Mouse (Mus musculus): ENCODE results near the gene Csf1. TPM values are rescaled to one million over a fixed set of nuclear protein-coding genes. Genes with fewer than 3 reads are reported as not detected.

The Csf1 gene
- 10 to 100 TPM; 10.6 to 11.6 TPM for total RNA-seq (2021)

GRCm38 (mm10) chr3:107759929-107760581, at the start of gene Csf1:
TSS of gene Csf1 (minus strand) at chr3:107760469.
- DNase-seq: peak; percentile 81
- intact Hi-C loops (cut with DNase I): loop anchor here (5.0 kb wide), 1 partner anchor 63 kb away; the partner anchor contains the start of gene Ahcyl1

- intact Hi-C loops (cut with DNase I): no loop called here
- DNase-seq: no peak
Observed at GRCm38 (mm10) chr3:107808013-107808750, 47.9 kb upstream of the Csf1 start.

DNA sequence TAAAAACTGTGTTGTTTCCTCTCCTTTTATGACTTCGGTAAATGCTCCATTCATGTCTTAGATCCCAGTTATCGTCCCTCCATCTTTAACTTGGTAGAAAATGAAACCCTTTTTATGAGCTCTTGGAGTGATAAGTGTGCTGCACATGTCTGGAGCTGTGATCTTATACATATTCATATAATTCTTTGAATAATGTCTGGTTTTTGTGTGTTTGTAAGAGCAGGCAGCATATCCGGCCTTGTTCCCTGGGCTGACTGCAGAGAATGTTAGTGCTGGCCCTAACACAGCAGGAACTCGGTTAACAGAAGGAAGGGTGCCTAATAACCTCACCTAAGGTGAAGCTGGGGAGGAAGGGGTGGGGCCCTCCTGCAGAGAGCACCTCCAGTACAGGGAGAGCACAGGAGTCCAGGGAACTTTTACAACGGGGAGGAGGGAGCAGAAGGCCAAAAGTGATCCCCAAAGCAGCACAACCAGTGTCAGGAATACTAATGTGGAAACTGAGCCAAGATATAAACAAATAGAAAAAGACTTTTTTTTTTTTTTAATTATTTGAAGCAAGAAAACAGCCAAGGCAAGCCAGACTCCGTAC, 47.2 kb upstream of the Csf1 start:
- DNase-seq: no peak
- intact Hi-C loops (cut with DNase I): no loop called here

DNA sequence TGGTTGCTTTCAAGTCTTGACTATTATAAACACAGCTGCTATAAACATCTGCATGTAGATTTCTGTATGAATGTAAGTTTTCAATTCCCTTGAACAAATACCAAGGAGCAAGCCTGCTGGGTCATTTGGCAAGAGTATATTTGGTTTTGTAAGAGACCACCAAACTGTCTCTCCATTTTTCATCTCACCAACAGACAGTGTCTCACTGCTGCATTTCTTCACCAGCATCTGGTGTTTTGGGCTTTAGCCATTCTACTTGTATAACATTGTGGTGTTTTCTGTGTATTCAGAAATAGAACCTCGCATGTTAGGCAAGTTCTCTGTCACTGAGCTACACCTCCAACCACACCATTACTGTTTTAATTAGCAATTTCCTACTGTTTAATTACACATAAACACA, 46.6 kb upstream of the Csf1 start:
- DNase-seq: no peak
- intact Hi-C loops (cut with DNase I): no loop called here

DNA sequence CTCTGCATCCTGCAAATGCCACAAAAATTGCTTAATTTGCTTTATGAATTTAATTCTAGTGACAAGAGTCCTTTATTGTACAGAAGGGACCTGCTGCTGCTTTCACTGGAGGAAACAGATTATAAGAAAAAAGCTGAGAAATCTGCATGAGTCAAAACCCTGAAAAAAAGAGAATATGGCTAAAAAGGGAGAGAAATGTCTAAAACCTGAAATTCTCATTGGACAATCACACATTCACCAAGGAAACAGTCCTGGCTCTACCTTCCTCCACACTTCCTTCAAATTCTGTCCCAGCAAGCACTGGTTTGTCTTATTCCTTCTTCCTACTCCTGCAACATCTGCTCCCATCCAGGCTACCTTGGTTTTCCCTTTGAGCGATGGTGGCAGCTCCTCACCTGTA, 44.5 kb upstream of the Csf1 start:
- DNase-seq: no peak
- intact Hi-C loops (cut with DNase I): no loop called here

DNA sequence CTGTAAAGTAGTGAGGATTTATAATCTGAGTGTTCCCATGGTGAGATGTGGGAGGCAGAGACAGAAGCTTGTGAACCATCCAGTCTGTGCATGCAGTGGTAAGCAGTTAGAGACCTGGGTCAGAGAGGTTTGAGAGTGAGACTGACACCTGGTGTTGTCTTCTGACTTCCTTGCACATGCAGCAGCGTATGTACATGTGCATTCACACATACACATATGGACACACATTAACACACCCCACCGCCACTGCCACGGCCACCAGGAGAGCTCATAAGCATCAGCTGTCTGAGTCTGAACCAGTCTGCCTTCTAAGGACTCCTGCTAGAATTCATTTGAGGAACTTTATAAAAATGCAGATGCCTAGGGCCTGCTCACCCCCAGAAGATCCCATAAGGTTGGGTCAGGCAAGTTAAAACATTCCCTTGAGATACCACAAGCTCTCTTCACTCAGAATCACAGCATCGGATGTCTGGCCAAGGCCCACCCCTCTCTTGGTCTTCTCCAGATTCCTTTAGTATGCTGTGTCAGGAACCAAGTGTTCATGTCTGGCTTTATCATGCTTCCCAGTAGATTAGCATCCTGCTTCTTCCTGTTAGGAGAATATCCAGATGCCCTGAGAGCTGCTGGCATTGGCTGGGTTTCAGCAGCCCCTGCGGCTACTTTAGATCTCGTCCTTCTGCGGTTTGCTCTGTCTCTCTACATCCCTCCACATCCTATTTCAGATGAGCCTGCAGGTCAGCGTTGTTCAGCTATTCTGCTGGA, 42.1 kb upstream of the Csf1 start:
- intact Hi-C loops (cut with DNase I): no loop called here
- DNase-seq: no peak

DNA sequence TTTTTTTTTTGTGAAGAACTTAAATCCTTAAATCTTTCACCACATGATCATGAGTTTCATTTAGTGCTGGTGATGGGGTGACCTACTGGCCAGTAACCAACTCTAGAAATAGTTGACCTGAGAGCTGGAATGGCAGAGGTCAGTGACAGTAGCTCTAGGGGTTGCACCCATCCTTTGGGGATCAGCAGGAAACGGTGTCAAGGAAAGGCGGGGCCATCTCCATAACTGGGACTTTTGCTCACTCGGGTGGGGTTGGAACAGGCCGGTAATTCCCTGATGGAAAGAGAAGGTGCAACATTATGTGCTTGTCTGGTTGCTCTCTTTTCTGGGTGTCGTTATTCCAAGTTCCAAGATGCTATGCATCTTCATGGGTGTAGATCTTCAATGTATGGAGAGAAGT, 38.7 kb upstream of the Csf1 start:
- intact Hi-C loops (cut with DNase I): no loop called here
- DNase-seq: no peak

- intact Hi-C loops (cut with DNase I): no loop called here
- DNase-seq: no peak
Observed at GRCm38 (mm10) chr3:107796191-107796983, 36.1 kb upstream of the Csf1 start.

GRCm38 (mm10) chr3:107794890-107795289, 34.6 kb upstream of the Csf1 start:
- intact Hi-C loops (cut with DNase I): no loop called here
- DNase-seq: no peak

DNA sequence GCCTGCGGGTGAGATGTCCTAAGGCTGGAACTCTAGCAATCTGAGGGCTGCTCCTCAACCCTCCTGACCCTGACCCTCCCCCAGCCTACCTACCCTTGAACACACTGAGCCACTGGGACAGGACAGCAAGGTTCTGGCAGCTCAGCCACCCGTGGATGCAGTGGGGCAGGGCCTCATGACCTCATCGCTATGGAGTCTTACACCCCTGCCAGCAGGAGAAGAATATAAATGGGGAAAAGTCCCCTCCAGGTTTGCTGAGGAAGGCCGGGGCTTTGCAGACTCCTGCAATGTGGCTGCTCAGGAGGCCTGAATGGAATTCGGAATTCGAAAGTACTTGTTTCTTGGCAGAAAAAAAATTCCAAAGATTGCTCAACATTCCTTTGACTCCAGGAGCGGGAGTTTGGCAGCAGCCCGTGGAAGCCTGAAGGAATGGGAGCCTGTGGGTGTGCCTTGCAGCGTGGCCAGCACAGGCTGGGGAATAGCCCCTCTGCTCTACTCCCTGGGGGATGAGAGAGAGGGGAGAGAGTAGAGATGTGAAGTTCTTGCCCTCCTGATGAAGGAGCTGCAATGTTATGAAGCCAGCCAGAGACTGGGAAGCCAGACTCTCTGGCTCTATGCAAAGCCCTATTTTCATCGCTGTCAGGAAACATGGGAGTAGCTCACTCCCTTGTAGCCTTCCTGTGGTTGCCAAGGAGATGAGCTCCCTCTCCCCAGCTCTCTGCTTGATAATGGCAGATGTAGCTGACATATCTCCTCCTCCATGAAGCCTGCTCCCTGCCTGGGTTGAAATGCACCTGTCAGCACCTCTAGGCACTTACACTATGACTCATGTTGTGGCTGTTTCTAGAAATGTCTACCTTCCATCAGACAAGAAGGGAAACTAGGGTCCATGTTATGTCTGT, 33.3 kb upstream of the Csf1 start:
- intact Hi-C loops (cut with DNase I): no loop called here
- DNase-seq: peak; percentile 12

GRCm38 (mm10) chr3:107792736-107793135, 32.5 kb upstream of the Csf1 start:
- intact Hi-C loops (cut with DNase I): no loop called here
- DNase-seq: no peak

DNA sequence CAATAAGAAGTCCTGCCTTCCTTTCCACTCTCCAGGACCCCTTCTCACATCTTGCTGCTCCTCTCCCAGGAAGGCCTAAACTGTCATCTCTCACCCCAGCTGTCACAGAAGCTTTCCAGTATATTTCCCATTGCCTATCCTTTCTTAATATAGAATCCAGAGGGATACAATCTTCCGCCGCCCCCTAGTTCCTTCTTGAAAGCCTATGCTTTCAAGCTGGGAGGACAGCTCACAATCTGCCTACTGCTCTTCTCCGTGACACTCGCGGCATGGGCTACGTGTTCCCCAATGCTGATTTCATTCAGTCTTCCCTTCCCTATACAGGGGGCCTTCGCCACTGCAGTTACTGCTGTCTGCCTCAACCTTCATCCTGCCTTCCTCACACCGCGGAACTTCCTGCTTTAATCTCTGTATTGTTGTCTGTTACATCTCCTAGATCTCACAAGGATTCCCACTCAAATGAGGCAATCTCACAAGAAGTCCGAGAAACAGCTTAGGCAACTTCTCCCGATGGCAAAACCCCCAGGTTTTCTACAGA, 30.6 kb upstream of the Csf1 start:
- intact Hi-C loops (cut with DNase I): no loop called here
- no peak for DNase-seq

GRCm38 (mm10) chr3:107790227-107790626, 30.0 kb upstream of the Csf1 start:
- no peak for DNase-seq
- intact Hi-C loops (cut with DNase I): no loop called here

- intact Hi-C loops (cut with DNase I): no loop called here
- no peak for DNase-seq
Observed at GRCm38 (mm10) chr3:107788885-107789284, 28.6 kb upstream of the Csf1 start.

- intact Hi-C loops (cut with DNase I): no loop called here
- no peak for DNase-seq
Observed at GRCm38 (mm10) chr3:107787613-107788501, 27.6 kb upstream of the Csf1 start.

DNA sequence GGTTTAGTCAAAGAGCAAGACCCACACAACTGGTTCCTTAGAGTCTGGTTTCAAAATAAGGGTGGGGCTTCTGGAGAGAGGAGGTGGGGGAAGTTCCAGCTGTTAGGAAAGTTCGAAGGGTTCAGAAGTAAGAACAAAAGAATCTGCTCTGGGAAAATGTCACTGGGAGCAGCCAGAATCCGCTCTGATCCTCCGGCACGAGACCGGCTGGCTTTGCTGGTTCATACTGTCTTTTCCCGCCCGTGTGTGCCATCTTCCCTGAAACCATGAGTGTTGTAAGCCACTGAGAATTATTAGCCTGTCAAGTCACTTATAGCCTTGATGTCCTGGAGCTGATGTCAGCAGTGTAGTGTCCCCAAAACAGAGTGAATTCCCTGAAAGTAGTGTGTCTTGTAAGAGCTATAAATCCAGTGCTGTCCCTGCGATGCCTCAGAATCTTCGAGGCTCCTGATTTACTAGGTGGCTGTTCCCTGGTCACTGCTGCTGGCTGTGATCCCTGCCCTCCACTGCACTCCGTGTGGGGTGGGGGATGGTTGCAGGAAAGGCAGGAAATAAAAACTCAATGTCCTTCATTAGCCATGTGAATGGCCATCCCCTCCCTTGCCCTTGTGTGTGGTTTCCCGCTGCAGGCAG, 26.8 kb upstream of the Csf1 start:
- intact Hi-C loops (cut with DNase I): no loop called here
- DNase-seq: no peak

DNA sequence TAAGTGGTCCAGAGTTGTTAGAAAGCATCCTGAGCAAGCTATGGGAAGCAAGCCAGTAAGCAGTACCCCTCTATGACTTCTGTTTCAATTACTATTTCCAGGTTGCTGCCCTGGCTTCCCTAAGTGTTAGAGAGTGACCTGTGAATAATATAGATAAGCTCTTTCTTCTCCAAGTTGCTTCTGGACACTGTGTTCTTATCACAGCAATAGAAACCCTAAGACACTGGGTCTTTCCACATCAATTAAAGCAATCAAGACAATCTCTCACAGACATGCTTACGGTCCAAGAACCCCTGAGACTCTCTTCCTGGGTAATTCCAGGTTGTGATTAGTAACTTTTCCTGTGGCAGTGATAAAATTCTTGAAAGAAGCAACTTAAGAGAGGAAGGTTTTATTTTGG, 26.1 kb upstream of the Csf1 start:
- intact Hi-C loops (cut with DNase I): no loop called here
- no peak for DNase-seq

GRCm38 (mm10) chr3:107785546-107785945, 25.3 kb upstream of the Csf1 start:
- no peak for DNase-seq
- intact Hi-C loops (cut with DNase I): no loop called here
